Mouse (Mus musculus): ENCODE data around the gene Lta.

Gene Lta

DNA sequence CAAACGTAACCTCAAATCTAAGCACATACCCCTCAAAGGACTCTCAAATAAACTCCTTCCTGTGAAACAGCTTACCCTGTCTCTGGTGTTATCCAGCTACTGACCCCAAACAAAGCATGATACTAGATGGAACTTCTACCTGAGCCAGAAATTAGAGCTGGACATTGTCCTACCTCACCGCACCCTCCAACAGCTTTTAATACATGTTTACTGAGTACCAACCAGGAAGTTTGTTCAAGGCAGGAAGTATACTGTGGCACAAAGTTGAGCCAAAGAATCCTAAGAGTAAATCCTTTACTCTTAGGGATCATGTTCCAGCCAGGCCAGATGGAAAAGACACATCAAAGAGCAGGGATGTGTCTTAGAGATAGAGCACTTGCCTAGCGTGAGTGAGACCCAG, 5.4 kb upstream of the Lta start:
- no peak for DNase-seq (ENCODE audit: low read depth, low spot score)

DNA sequence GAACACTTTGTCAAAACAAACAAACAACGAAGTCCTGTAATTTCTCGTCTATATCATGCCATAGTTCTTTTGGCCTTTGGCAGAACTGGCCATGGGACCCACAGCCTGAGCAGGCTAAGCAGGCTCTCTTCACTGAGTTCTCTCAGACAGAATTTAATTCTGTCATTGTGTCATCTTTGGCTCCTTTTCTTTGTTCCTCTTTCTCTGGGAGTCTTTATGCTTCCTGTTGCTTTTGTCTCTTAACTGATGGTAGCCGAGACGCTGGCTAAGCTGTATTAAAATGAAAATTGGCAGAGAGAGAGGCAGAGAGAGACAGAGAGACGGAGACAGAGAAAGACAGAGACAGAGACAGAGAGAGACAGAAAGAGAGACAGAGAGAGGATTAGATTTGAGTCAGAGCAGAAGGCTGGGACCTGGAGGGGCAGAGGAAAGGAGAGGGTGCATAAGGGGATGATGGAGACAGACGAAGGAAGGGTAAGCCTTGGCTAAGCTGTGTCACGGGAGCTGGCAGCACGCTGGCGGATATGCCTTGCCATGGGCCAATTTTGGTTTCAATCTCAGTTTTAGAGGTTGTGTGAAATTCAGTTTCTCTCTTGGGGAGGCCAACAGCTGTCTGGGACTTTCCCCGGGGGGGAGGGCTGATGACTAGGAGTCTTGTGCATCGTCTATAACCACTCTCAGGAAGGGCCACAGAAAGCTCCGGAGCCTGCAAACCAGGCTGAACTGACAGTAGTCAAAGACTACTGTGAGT, 4.8 kb upstream of the Lta start:
- DNase-seq (ENCODE audit: low read depth, low spot score) = no peak

DNA sequence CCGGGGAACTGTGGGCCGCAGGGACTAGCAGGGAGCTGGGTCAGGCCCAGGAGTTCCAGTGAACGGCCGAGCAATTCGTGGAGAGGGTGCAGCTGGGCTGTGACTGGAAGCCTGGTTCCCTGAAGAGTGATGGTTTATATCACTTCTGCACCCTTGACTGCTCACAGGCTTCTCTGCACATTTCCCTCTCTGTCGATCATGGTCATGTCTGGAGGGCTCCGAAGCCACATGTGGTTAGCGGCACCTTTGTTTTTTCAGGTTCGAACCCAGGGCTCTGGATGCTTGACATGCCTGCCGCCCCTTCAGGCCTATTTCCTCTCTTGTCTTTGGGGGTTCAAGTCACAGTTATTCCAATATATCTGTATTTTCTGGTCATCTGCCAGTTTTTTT, 224 bp upstream of the Lta start:
- DNase-seq (ENCODE audit: low read depth, low spot score) = no peak

DNA sequence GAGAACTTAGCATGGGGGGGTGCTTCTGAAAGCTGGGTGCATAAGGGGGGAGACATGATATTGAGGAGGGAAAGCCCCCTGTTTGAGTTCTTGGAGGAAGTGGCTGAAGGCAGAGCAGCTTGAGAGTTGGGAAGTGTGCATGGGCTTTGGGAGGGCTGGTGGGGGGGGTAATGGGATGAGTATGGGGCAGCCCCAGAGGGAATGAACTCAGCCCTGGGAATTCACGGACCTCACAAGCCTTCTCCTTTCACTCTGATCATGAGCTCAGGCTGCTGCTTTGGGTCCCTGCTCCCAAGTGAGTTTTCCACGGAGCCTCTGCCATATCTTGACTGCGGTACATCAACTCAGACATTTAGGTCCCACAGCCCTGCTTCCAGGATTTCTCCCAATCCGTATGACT, 2.7 kb downstream of the Lta start:
- DNase-seq (ENCODE audit: low read depth, low spot score) = no peak

GRCm38 (mm10) chr17:35201787-35202186, 3.4 kb downstream of the Lta start, which contains the start of gene Tnf:
Gene Tnf (minus strand): TSS chr17:35202007.
- no peak for DNase-seq (ENCODE audit: low read depth, low spot score)

GRCm38 (mm10) chr17:35201128-35201527, 4.0 kb downstream of the Lta start:
- DNase-seq (ENCODE audit: low read depth, low spot score) = no peak

DNA sequence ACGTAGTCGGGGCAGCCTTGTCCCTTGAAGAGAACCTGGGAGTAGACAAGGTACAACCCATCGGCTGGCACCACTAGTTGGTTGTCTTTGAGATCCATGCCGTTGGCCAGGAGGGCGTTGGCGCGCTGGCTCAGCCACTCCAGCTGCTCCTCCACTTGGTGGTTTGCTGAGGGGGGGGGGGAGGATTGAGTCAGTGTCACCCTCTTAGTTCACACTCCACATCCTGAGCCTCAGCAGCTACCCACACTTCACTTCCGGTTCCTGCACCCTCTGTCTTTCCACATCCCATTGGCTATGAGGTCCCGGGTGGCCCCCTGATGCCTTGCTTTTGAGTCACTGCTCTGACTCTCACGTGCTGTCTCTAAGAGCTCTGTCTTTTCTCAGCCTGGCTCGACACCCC, 4.8 kb downstream of the Lta start:
- DNase-seq (ENCODE audit: low read depth, low spot score) = no peak

DNA sequence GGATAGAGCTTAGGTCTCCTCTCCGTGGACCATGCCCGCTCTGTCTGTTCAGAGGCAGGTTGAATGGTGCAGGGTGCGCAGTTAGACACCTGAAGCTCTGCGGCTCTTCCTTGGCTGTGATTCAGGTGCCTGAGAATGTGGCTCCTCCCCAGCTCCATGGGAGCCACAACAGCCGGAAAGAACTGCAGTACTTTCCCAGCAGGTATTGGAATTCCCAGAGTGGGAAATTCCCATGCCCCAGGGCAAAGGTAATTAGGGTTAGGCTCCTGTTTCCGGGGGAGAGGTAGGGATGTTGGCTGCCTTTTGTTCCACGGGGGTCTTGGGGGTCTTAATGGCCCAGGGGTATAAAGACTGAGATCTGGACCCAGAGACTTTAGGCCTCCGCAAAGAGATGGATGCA, 6.2 kb downstream of the Lta start:
- peak; percentile 65 for DNase-seq (ENCODE audit: low read depth, low spot score)

DNA sequence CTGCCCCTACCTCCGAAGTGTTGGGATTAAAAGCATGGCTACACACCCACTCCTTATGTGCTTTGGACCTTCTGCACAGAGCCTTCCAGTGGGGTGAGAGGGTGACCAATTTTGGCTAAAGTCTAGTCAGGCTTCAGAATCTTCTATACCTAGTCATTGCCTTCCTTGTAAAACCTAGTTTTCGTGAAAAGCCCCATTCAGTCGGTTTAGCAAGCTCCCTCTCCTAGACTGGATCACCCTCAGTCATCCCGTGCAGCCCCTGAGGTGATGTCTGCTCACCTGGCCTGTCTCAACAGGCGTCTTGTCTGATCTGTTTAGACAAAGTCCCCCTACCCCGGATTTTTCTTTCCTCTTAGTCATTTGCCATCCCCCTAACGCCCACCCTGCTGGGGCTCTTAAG, 7.1 kb downstream of the Lta start:
- no peak for DNase-seq (ENCODE audit: low read depth, low spot score)

- no peak for DNase-seq (ENCODE audit: low read depth, low spot score)
Observed at GRCm38 (mm10) chr17:35197126-35197525, 8.0 kb downstream of the Lta start.

DNA sequence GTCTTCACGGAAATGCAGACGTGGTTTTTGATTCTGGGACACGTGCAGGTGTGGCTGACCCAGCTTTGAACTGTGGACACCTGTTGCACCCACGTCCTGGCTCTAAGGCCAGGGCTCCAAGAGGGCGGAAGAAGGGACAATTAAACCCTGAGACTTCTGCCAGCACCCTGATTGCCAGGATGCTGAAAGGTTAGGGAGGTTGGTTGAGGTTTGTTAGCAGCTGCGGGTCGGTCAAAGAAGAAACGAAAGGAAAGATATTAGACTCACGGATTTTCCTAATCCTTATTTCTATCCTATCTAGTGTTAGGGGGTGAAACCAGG, 8.9 kb downstream of the Lta start:
- DNase-seq (ENCODE audit: low read depth, low spot score) = no peak

- peak; percentile 69 for DNase-seq (ENCODE audit: low read depth, low spot score)
Observed at GRCm38 (mm10) chr17:35195631-35196320, 9.4 kb downstream of the Lta start.

GRCm38 (mm10) chr17:35194844-35195630, 10.1 kb downstream of the Lta start:
- no peak for DNase-seq (ENCODE audit: low read depth, low spot score)

- no peak for DNase-seq (ENCODE audit: low read depth, low spot score)
Observed at GRCm38 (mm10) chr17:35193881-35194843, 11.0 kb downstream of the Lta start, which contains the start of gene Ltb. Gene Ltb (plus strand): TSS chr17:35194439.

DNA sequence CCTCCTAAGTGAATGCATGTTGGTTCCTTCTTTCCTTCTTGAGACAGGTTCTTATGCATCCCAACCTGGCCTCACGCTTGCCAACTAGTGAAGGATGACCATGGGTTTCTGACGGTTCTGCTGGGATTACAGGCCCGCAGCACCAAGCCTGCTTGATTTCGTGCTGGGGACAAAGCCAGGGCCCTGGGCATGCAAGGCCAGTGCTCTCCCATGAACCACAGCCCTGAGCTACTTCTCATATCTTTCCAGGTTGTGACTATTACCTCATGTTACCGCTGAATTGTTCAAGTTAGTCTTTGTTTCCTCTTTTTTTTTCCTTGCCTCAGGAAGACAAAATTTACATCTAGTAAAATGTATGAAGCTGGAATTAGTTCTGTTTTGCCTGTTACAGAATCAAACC, 12.2 kb downstream of the Lta start:
- no peak for DNase-seq (ENCODE audit: low read depth, low spot score)

GRCm38 (mm10) chr17:35191723-35192122, 13.4 kb downstream of the Lta start:
- no peak for DNase-seq (ENCODE audit: low read depth, low spot score)

DNA sequence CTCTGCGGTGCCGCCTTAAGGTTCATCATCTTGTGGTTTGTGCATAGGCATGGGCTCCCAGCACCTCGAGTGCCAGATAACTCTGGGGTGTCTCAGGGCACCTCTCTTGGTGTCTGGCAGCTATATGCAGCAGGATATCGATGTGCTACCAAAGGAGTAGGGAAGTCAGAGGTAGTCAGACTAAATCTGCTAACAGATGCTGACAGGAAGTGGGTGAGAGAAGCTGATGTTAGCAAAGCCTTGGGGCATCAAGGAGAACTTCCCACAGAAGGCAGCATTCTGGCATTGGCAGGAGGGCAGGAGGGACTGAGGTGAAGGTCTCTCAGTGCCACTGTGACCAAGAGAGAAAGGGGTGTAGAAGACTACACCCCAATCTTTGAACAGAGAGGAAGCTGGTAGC, 15.1 kb downstream of the Lta start:
- DNase-seq (ENCODE audit: low read depth, low spot score) = no peak

DNA sequence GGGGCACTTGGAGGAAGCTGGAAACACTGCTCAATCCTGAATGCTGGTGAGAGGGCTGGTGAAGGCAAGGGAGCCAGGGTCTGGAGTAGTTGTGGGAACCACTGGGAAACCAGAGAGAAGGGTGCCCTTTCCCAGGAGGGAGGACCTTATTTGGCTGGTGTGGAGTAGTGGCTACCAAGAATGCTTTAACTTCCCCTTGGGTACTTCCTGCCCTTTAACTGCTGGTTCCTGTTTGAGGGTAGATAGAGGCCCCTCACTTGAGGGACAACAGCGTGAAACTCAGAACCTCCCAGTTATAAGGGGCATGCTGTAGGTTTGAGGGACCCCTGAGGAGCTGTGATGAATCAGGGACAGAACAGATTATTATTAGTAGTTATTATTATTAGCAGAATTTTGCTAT, 16.0 kb downstream of the Lta start:
- no peak for DNase-seq (ENCODE audit: low read depth, low spot score)

- no peak for DNase-seq (ENCODE audit: low read depth, low spot score)
Observed at GRCm38 (mm10) chr17:35187959-35188610, 17.1 kb downstream of the Lta start, which contains the start of gene Lst1. Gene Lst1 (minus strand): TSS chr17:35188439.

GRCm38 (mm10) chr17:35187345-35187744, 17.8 kb downstream of the Lta start:
- DNase-seq (ENCODE audit: low read depth, low spot score) = no peak

DNA sequence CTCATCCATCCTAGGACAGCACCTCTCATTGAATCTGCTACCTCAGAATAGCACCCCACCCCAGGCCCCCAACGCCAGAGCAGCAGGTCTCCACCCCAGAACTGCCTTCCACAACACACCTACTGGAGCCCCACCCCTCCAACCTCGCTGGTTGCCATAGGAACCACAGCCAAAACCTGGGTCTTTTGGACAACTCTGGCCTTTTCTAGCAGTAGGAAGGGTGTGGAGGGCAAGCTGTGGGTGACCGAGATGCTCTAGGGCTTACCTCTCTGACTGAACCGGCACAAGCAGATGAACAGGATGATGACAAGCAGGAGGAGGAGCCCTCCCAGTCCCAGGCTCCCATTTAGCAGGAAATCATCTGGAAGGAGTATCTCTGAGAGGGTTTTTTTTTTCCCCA, 18.5 kb downstream of the Lta start:
- DNase-seq (ENCODE audit: low read depth, low spot score) = peak; percentile 95
